29 mouse cellular contexts compared by ENCODE assay signal in genomic region chr6:30677591-30677990, GRCm38 (mm10). TPM values are rescaled to one million over a fixed set of nuclear protein-coding genes. Genes with fewer than 3 reads are reported as not detected.
DNase-seq lines count a peak whose midpoint lies in the region; ATAC-seq and TF ChIP-seq lines count a peak whose summit lies in the region.
"Had no signal": no experiment of that assay in that cellular context is flagged by ENCODE, and none has a peak within 500 bp of the region (broad histone marks: within the 10 kb centered on the region; RNA-seq: fewer than 3 reads in every experiment).

No protein-coding gene starts in this region.

- no peaks in the 10 kb centered on the region for H3K27me3 ChIP-seq in heart, embryonic 12.5 days (replicated peaks)
- 0 out of 2 replicates have a peak, but pooled peaks cover 3% of the 10 kb centered on the region for H3K27me3 ChIP-seq in midbrain, embryonic 12.5 days
- H3K27me3 ChIP-seq in midbrain, embryonic 16.5 days (ENCODE audit: control insufficient read depth, insufficient read depth, low read depth, low read length), result no peaks in the 10 kb centered on the region
- H3K27me3 ChIP-seq in limb, embryonic 10.5 days (ENCODE audit: low read depth, poor library complexity, severe bottlenecking), result no peaks in the 10 kb centered on the region
- no peaks in the 10 kb centered on the region for H3K27me3 ChIP-seq in limb, embryonic 14.5 days (ENCODE audit: control insufficient read depth, insufficient read depth, low read length)
- H3K27me3 ChIP-seq: forebrain, embryonic 15.5 days; kidney, embryonic 15.5 days; liver, embryonic 13.5 days; megakaryocyte, embryonic 14.5 days; stomach, embryonic 15.5 days had no signal

- H3K36me3 ChIP-seq in heart, embryonic 12.5 days, result no peaks in the 10 kb centered on the region
- H3K36me3 ChIP-seq in midbrain, embryonic 12.5 days, result no peaks in the 10 kb centered on the region
- no peaks in the 10 kb centered on the region for H3K36me3 ChIP-seq in midbrain, embryonic 16.5 days (ENCODE audit: control insufficient read depth, insufficient read depth, low read length)
- peaks cover 18% of the 10 kb centered on the region for H3K36me3 ChIP-seq in limb, embryonic 10.5 days
- H3K36me3 ChIP-seq in limb, embryonic 14.5 days (ENCODE audit: control insufficient read depth, insufficient read depth, low read length), result no peaks in the 10 kb centered on the region
- H3K36me3 ChIP-seq: forebrain, embryonic 15.5 days; kidney, embryonic 15.5 days; liver, embryonic 13.5 days; stomach, embryonic 15.5 days had no signal

- no peak overlapping the region for H3K9ac ChIP-seq in heart, embryonic 12.5 days
- no peak overlapping the region for H3K9ac ChIP-seq in midbrain, embryonic 12.5 days (replicated peaks)
- H3K9ac ChIP-seq in midbrain, embryonic 16.5 days (ENCODE audit: low read depth, low read length), result no peak overlapping the region
- H3K9ac ChIP-seq in limb, embryonic 14.5 days (ENCODE audit: low read depth, low read length, severe bottlenecking), result no peak overlapping the region
- H3K9ac ChIP-seq: forebrain, embryonic 15.5 days; kidney, embryonic 15.5 days; liver, embryonic 13.5 days; stomach, embryonic 15.5 days had no signal

- H3K4me1 ChIP-seq in heart, embryonic 12.5 days (replicated peaks), result peaks cover 50% of the 10 kb centered on the region
- peaks cover 56% of the 10 kb centered on the region for H3K4me1 ChIP-seq in midbrain, embryonic 12.5 days
- peaks cover 39% of the 10 kb centered on the region for H3K4me1 ChIP-seq in midbrain, embryonic 16.5 days (ENCODE audit: control insufficient read depth, insufficient read depth, low read length)
- H3K4me1 ChIP-seq in limb, embryonic 10.5 days, result peaks cover 84% of the 10 kb centered on the region
- H3K4me1 ChIP-seq in limb, embryonic 14.5 days (ENCODE audit: control insufficient read depth, insufficient read depth, low read length), result peaks cover 67% of the 10 kb centered on the region

- no peak for ATAC-seq in heart, embryonic 12.5 days (ENCODE audit: insufficient number of reproducible peaks, low FRiP score)
- ATAC-seq in midbrain, embryonic 12.5 days (ENCODE audit: low FRiP score, low read depth), result no peak
- ATAC-seq in midbrain, embryonic 16.5 days, result no peak
- ATAC-seq in limb, embryonic 14.5 days (ENCODE audit: low FRiP score, low read depth), result no peak

- H3K27ac ChIP-seq in heart, embryonic 12.5 days (ENCODE audit: poor library complexity, severe bottlenecking), result peak overlapping the region; percentile 40; the same call in 1 of the 2 replicates
- 0 out of 2 replicates have a peak overlapping the region, but pooled peaks have one; percentile 6 for H3K27ac ChIP-seq in midbrain, embryonic 12.5 days (replicated peaks)
- H3K27ac ChIP-seq in midbrain, embryonic 16.5 days (ENCODE audit: low read length), result no peak overlapping the region
- H3K27ac ChIP-seq in limb, embryonic 10.5 days, result peak overlapping the region; percentile 71
- H3K27ac ChIP-seq in limb, embryonic 14.5 days (replicated peaks; ENCODE audit: low read depth, low read length), result 0 out of 2 replicates have a peak overlapping the region, but pooled peaks have one; percentile 45
- H3K27ac ChIP-seq: heart, adult 2 months; liver, embryonic 13.5 days; stomach, embryonic 15.5 days had no signal

- H3K4me3 ChIP-seq in heart, embryonic 12.5 days, result no peak overlapping the region
- H3K4me3 ChIP-seq in midbrain, embryonic 12.5 days, result no peak overlapping the region
- H3K4me3 ChIP-seq in midbrain, embryonic 16.5 days (ENCODE audit: low read depth, low read length), result no peak overlapping the region
- no peak overlapping the region for H3K4me3 ChIP-seq in limb, embryonic 10.5 days
- H3K4me3 ChIP-seq in limb, embryonic 14.5 days (replicated peaks; ENCODE audit: low read length), result no peak overlapping the region
- H3K4me3 ChIP-seq: forebrain, embryonic 15.5 days; heart, adult 2 months; kidney, embryonic 15.5 days; liver, embryonic 13.5 days; megakaryocyte, embryonic 14.5 days; stomach, embryonic 15.5 days had no signal

- intact Hi-C loops in left cerebral cortex, postnatal 4 days (cut with DNase I), result no loop called here

- no peak overlapping the region for H3K4me2 ChIP-seq in heart, embryonic 12.5 days
- no peak overlapping the region for H3K4me2 ChIP-seq in midbrain, embryonic 12.5 days (replicated peaks)
- H3K4me2 ChIP-seq in midbrain, embryonic 16.5 days (ENCODE audit: low read length), result no peak overlapping the region
- H3K4me2 ChIP-seq in limb, embryonic 14.5 days (replicated peaks; ENCODE audit: low read depth, low read length, severe bottlenecking), result no peak overlapping the region
- H3K4me2 ChIP-seq: forebrain, embryonic 15.5 days; kidney, embryonic 15.5 days; liver, embryonic 13.5 days; stomach, embryonic 15.5 days had no signal

- no peak for TF ChIP-seq POLR2A in limb, embryonic 14.5 days (IDR thresholded peaks at IDR 0.05; ENCODE audit: borderline replicate concordance, extremely low read depth, insufficient read depth, insufficient read length)

- WGBS in heart, embryonic 12.5 days, result 60% methylated on average over 9 of the region's 9 CpGs
- 74% methylated on average over 9 of the region's 9 CpGs for WGBS in midbrain, embryonic 12.5 days
- WGBS in midbrain, embryonic 16.5 days, result 64% methylated on average over 9 of the region's 9 CpGs
- 79% methylated on average over 9 of the region's 9 CpGs for WGBS in limb, embryonic 10.5 days
- 78% methylated on average over 9 of the region's 9 CpGs for WGBS in limb, embryonic 14.5 days

- DNase-seq in heart, adult 18-20 months, result no peak
- no peak for DNase-seq in limb, embryonic 10.5 days (ENCODE audit: low spot score)
- no peak for DNase-seq in limb, embryonic 14.5 days (ENCODE audit: low spot score)
- no peak for DNase-seq in left cerebral cortex, postnatal 4 days
- DNase-seq in lung, postnatal 25 days (ENCODE audit: low spot score), result no peak
- DNase-seq: adrenal gland, adult 2 months; cerebellum, adult 11 months; cerebellum, adult 9-11 months; gastrocnemius, postnatal 14 days; heart, adult 2 months; kidney, adult 11 months; kidney, postnatal 36 days; liver, embryonic 13.5 days; lung, adult 2 months; lung, postnatal 36 days; right cerebral cortex, postnatal 4 days; thymus, postnatal 25 days had no signal

- H3K9me3 ChIP-seq in heart, embryonic 12.5 days (replicated peaks), result no peaks in the 10 kb centered on the region
- H3K9me3 ChIP-seq in midbrain, embryonic 12.5 days, result no peaks in the 10 kb centered on the region
- H3K9me3 ChIP-seq in midbrain, embryonic 16.5 days (replicated peaks; ENCODE audit: control insufficient read depth, low read length, poor library complexity, severe bottlenecking), result no peaks in the 10 kb centered on the region
- no peaks in the 10 kb centered on the region for H3K9me3 ChIP-seq in limb, embryonic 10.5 days (replicated peaks)
- no peaks in the 10 kb centered on the region for H3K9me3 ChIP-seq in limb, embryonic 14.5 days (ENCODE audit: control insufficient read depth, low read length)
- H3K9me3 ChIP-seq: forebrain, embryonic 15.5 days; kidney, embryonic 15.5 days; liver, embryonic 13.5 days; megakaryocyte, embryonic 14.5 days; stomach, embryonic 15.5 days had no signal

RNA-seq across cellular contexts. Expression of gene Cep41, which starts 16.0 kb away (rescaled TPM):
- polyA plus RNA-seq in heart, embryonic 12.5 days (2016; fragmentation: Nextera tagmentation; extraction: Ambion mirVana), result 11.9 TPM in 2 replicates
- 1 to 10 TPM; 1.3 to 1.5 TPM for total RNA-seq in heart, adult 18-20 months (2021)
- polyA plus RNA-seq in midbrain, embryonic 12.5 days (2016; fragmentation: Nextera tagmentation; extraction: Ambion mirVana), result 20.1 and 20.7 TPM in 2 replicates
- polyA plus RNA-seq in midbrain, embryonic 16.5 days (2015; fragmentation: Nextera tagmentation; extraction: Ambion mirVana), result 13.2 and 17.1 TPM in 2 replicates
- 28.8 and 33.1 TPM in 2 replicates for polyA plus RNA-seq in limb, embryonic 10.5 days (2016; fragmentation: Nextera tagmentation; extraction: Ambion mirVana)
- polyA plus RNA-seq in limb, embryonic 14.5 days (2012; rRNA removed), result 44.3 and 48.5 TPM in 2 replicates
- 41.1 and 50.9 TPM in 2 replicates for polyA plus RNA-seq in limb, embryonic 14.5 days (2014; fragmentation: Nextera tagmentation; extraction: Ambion mirVana)
- 10 to 100 TPM in 1 of 2 experiments, 1 to 10 TPM in 1; 7.4 to 10.9 TPM for total RNA-seq in left cerebral cortex, postnatal 4 days (2021)

RNA-seq across cellular contexts. Expression of gene Cpa1, which starts 38.6 kb away (rescaled TPM):
- 1.8 and 2.0 TPM in 2 replicates for polyA plus RNA-seq in heart, embryonic 12.5 days (2016; fragmentation: Nextera tagmentation; extraction: Ambion mirVana)
- total RNA-seq in heart, adult 18-20 months (2021), result not detected
- polyA plus RNA-seq in midbrain, embryonic 12.5 days (2016; fragmentation: Nextera tagmentation; extraction: Ambion mirVana), result 0.42 TPM in 1 of 2 replicates, not detected in the other
- polyA plus RNA-seq in midbrain, embryonic 16.5 days (2015; fragmentation: Nextera tagmentation; extraction: Ambion mirVana), result 0.90 and 0.91 TPM in 2 replicates
- 0.38 TPM in 2 replicates for polyA plus RNA-seq in limb, embryonic 10.5 days (2016; fragmentation: Nextera tagmentation; extraction: Ambion mirVana)
- 1.4 and 2.8 TPM in 2 replicates for polyA plus RNA-seq in limb, embryonic 14.5 days (2012; rRNA removed)
- polyA plus RNA-seq in limb, embryonic 14.5 days (2014; fragmentation: Nextera tagmentation; extraction: Ambion mirVana), result 1.1 and 1.3 TPM in 2 replicates
- total RNA-seq in left cerebral cortex, postnatal 4 days (2021), result not detected
- total RNA-seq: adrenal gland, adult 2 months; common myeloid progenitor, adult 5-6 weeks; gastrocnemius, postnatal 14 days; left cerebral cortex, adult 18-20 months; left cerebral cortex, postnatal 25 days; MEL had no signal
- polyA plus RNA-seq: adrenal gland, adult 2 months; C2C12 had no signal

RNA-seq across cellular contexts. Expression of gene Mest, which starts 45.8 kb away (rescaled TPM):
- polyA plus RNA-seq in heart, embryonic 12.5 days (2016; fragmentation: Nextera tagmentation; extraction: Ambion mirVana), result 3,424 and 3,742 TPM in 2 replicates
- 1 to 10 TPM; 5.4 to 6.8 TPM for total RNA-seq in heart, adult 18-20 months (2021)
- 584 and 614 TPM in 2 replicates for polyA plus RNA-seq in midbrain, embryonic 12.5 days (2016; fragmentation: Nextera tagmentation; extraction: Ambion mirVana)
- polyA plus RNA-seq in midbrain, embryonic 16.5 days (2015; fragmentation: Nextera tagmentation; extraction: Ambion mirVana), result 268 and 368 TPM in 2 replicates
- 3,140 and 3,810 TPM in 2 replicates for polyA plus RNA-seq in limb, embryonic 10.5 days (2016; fragmentation: Nextera tagmentation; extraction: Ambion mirVana)
- polyA plus RNA-seq in limb, embryonic 14.5 days (2012; rRNA removed), result 3,348 and 4,195 TPM in 2 replicates
- 2,178 and 2,321 TPM in 2 replicates for polyA plus RNA-seq in limb, embryonic 14.5 days (2014; fragmentation: Nextera tagmentation; extraction: Ambion mirVana)
- total RNA-seq in left cerebral cortex, postnatal 4 days (2021), result 100 to 1,000 TPM; 104 to 155 TPM
